Mouse (Mus musculus): ENCODE results near the gene Zscan21. TPM values are rescaled to one million over a fixed set of nuclear protein-coding genes. Genes with fewer than 3 reads are reported as not detected.

Gene Zscan21
- polyA plus RNA-seq, 1 experiment from 2014 or later: 20.0 TPM

GRCm38 (mm10) chr5:138088366-138088765, 28.3 kb upstream of the Zscan21 start:
- Histone ChIP-seq H3K4me3 (ENCODE audit: low read depth, low read length) (no peak overlapping the region), H3K4me2 (replicated peaks; ENCODE audit: low read depth) (no peak overlapping the region), H3K27me3 (ENCODE audit: control insufficient read depth, insufficient read depth, low read length) (no peaks in the 10 kb centered on the region), H3K9ac (ENCODE audit: low read length) (no peak overlapping the region), H3K36me3 (ENCODE audit: control insufficient read depth, insufficient read depth, low read length) (peaks cover 3% of the 10 kb centered on the region; the same call in 1 of the 2 replicates), H3K27ac (replicated peaks) (no peak overlapping the region), H3K4me1 (replicated peaks; ENCODE audit: control insufficient read depth, insufficient read depth) (no peaks in the 10 kb centered on the region), H3K9me3 (ENCODE audit: control insufficient read depth, low read length) (no peaks in the 10 kb centered on the region)
- no peak for DNase-seq (ENCODE audit: low spot score)
- no peak for ATAC-seq (ENCODE audit: low FRiP score, low TSS enrichment)
- WGBS: 56% methylated on average over 3 of the region's 3 CpGs
- TF ChIP-seq EP300 (optimal IDR thresholded peaks at IDR 0.05): no peak
- no peak for TF ChIP-seq CTCF (IDR thresholded peaks at IDR 0.05; ENCODE audit: low read depth)

DNA sequence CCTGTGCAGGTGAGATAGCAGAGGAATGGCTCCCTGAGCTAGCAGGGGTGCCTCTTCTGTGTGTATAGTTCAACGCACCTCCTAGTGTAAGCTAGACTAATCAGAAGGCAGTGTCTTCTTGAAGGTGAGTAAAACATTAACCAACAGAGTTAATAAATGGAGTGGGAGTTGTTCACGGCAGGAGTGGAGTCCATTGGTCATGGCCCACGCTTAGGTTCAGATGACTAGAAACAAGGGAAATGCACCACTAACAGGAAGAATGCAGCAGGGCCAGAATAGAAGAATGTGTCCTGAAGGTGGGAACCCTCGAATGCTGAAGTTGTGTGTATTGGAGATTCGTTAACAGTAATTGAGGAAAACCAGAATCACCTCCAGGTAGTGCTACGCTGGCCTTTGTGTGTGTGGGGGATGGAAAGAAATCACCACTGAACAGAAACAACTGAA, 27.6 kb upstream of the Zscan21 start:
- WGBS: 61% methylated on average over 6 of the region's 6 CpGs
- H3K27ac ChIP-seq (replicated peaks): no peak overlapping the region
- H3K9ac ChIP-seq (ENCODE audit: low read length): no peak overlapping the region
- no peaks in the 10 kb centered on the region for H3K27me3 ChIP-seq (ENCODE audit: control insufficient read depth, insufficient read depth, low read length)
- ATAC-seq (ENCODE audit: low FRiP score, low TSS enrichment) (peak; percentile 64), DNase-seq (ENCODE audit: low spot score) (peak; percentile 23)
- H3K4me2 ChIP-seq (replicated peaks; ENCODE audit: low read depth): 0 out of 2 replicates have a peak overlapping the region, but pooled peaks have one; percentile 5
- H3K4me1 ChIP-seq (replicated peaks; ENCODE audit: control insufficient read depth, insufficient read depth): no peaks in the 10 kb centered on the region
- TF ChIP-seq EP300 (optimal IDR thresholded peaks at IDR 0.05) (no peak), CTCF (IDR thresholded peaks at IDR 0.05; ENCODE audit: low read depth) (no peak)
- no peaks in the 10 kb centered on the region for H3K9me3 ChIP-seq (ENCODE audit: control insufficient read depth, low read length)
- H3K36me3 ChIP-seq (ENCODE audit: control insufficient read depth, insufficient read depth, low read length): peaks cover 5% of the 10 kb centered on the region
- no peak overlapping the region for H3K4me3 ChIP-seq (ENCODE audit: low read depth, low read length)

DNA sequence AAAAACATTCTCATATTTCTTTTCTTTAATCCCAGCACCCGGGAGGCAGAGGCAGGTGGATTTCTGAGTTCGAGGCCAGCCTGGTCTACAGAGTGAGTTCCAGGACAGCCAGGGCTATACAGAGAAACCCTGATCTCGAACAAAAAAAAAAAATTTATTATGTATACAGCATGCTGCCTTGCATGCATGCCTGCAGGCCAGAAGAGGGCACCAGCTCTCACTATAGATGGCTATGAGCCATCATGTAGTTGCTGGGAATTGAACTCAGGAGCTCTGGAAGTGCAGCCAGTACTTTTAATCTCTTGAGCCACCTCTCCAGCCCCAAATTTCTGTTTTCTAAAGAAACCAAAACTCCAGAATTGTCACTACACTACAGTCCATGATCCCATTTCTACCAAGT, 26.4 kb upstream of the Zscan21 start:
- no peak for ATAC-seq (ENCODE audit: low FRiP score, low TSS enrichment)
- no peak for DNase-seq (ENCODE audit: low spot score)
- H3K27me3 ChIP-seq (ENCODE audit: control insufficient read depth, insufficient read depth, low read length): no peaks in the 10 kb centered on the region
- no peak overlapping the region for H3K4me3 ChIP-seq (ENCODE audit: low read depth, low read length)
- H3K4me2 ChIP-seq (replicated peaks; ENCODE audit: low read depth): no peak overlapping the region
- 69% methylated on average over 3 of the region's 3 CpGs for WGBS
- TF ChIP-seq CTCF (IDR thresholded peaks at IDR 0.05; ENCODE audit: low read depth) (peak; percentile 69), EP300 (optimal IDR thresholded peaks at IDR 0.05) (no peak)
- H3K9ac ChIP-seq (ENCODE audit: low read length): no peak overlapping the region
- H3K27ac ChIP-seq (replicated peaks): no peak overlapping the region
- H3K9me3 ChIP-seq (ENCODE audit: control insufficient read depth, low read length): no peaks in the 10 kb centered on the region
- peaks cover 7% of the 10 kb centered on the region for H3K36me3 ChIP-seq (ENCODE audit: control insufficient read depth, insufficient read depth, low read length)
- H3K4me1 ChIP-seq (replicated peaks; ENCODE audit: control insufficient read depth, insufficient read depth): no peaks in the 10 kb centered on the region

DNA sequence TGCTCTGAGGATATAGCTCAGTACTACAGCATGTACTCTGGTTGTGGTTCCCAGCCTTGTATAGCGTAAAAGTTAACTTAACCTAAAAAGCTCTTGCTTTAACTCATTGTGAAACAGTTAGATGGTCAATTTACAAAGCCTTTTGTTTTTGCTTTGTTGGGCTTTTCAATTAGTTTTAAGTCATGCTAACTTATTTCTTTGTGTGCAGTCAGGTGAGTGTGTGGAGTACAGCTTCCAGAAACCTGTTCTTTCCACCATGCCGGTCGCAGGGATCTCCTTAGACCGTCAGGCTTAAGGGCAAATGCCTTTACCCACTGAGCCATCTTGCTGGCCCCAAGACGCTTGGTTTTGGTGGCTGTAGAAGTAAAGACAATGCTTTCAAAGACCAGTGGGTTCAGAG, 26.0 kb upstream of the Zscan21 start:
- DNase-seq (ENCODE audit: low spot score) (no peak), ATAC-seq (ENCODE audit: low FRiP score, low TSS enrichment) (no peak)
- H3K4me1 ChIP-seq (replicated peaks; ENCODE audit: control insufficient read depth, insufficient read depth): no peaks in the 10 kb centered on the region
- H3K4me3 ChIP-seq (ENCODE audit: low read depth, low read length): no peak overlapping the region
- no peaks in the 10 kb centered on the region for H3K27me3 ChIP-seq (ENCODE audit: control insufficient read depth, insufficient read depth, low read length)
- TF ChIP-seq CTCF (IDR thresholded peaks at IDR 0.05; ENCODE audit: low read depth): no peak
- no peak for TF ChIP-seq EP300 (optimal IDR thresholded peaks at IDR 0.05)
- no peak overlapping the region for H3K27ac ChIP-seq (replicated peaks)
- no peaks in the 10 kb centered on the region for H3K9me3 ChIP-seq (ENCODE audit: control insufficient read depth, low read length)
- H3K36me3 ChIP-seq (ENCODE audit: control insufficient read depth, insufficient read depth, low read length): peaks cover 7% of the 10 kb centered on the region
- H3K9ac ChIP-seq (ENCODE audit: low read length): no peak overlapping the region
- WGBS: 95% methylated on average over 5 of the region's 5 CpGs
- H3K4me2 ChIP-seq (replicated peaks; ENCODE audit: low read depth): no peak overlapping the region

GRCm38 (mm10) chr5:138092771-138093170, 23.9 kb upstream of the Zscan21 start:
- H3K9me3 ChIP-seq (ENCODE audit: control insufficient read depth, low read length): no peaks in the 10 kb centered on the region
- TF ChIP-seq EP300 (optimal IDR thresholded peaks at IDR 0.05): no peak
- no peak for TF ChIP-seq CTCF (IDR thresholded peaks at IDR 0.05; ENCODE audit: low read depth)
- WGBS: 92% methylated on average over 4 of the region's 4 CpGs
- H3K9ac ChIP-seq (ENCODE audit: low read length): no peak overlapping the region
- H3K4me2 ChIP-seq (replicated peaks; ENCODE audit: low read depth): no peak overlapping the region
- peaks cover 13% of the 10 kb centered on the region for H3K36me3 ChIP-seq (ENCODE audit: control insufficient read depth, insufficient read depth, low read length)
- H3K27ac ChIP-seq (replicated peaks): no peak overlapping the region
- no peak overlapping the region for H3K4me3 ChIP-seq (ENCODE audit: low read depth, low read length)
- no peak for ATAC-seq (ENCODE audit: low FRiP score, low TSS enrichment)
- no peaks in the 10 kb centered on the region for H3K27me3 ChIP-seq (ENCODE audit: control insufficient read depth, insufficient read depth, low read length)
- H3K4me1 ChIP-seq (replicated peaks; ENCODE audit: control insufficient read depth, insufficient read depth): no peaks in the 10 kb centered on the region
- DNase-seq (ENCODE audit: low spot score): no peak

DNA sequence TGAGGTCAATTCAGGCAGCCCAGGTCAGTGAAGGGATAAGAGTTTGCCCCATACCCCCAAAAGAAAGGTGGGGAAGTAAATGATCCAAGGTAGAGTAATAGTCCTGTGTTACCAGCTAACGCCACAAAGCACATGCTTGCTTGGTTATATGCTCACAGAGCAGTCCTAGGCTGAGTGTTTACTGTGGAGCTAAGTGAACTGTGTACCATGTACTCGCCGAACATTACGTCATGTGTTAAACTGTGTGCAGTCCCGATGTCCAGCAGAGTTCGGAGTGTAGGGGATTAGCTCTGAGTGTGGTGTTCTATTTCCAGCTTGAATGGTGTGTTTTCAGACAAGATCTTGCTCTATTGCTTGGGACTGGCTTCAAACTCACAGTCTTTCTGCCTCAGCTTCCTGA, 22.2 kb upstream of the Zscan21 start:
- H3K36me3 ChIP-seq (ENCODE audit: control insufficient read depth, insufficient read depth, low read length): peaks cover 16% of the 10 kb centered on the region

More for the DNA sequence above, 22.2 kb upstream of the Zscan21 start:
- ATAC-seq (ENCODE audit: low FRiP score, low TSS enrichment): peak; percentile 47; the same call in 1 of the 2 replicates
- Histone ChIP-seq H3K27me3 (ENCODE audit: control insufficient read depth, insufficient read depth, low read length) (no peaks in the 10 kb centered on the region), H3K4me2 (replicated peaks; ENCODE audit: low read depth) (no peak overlapping the region), H3K4me3 (ENCODE audit: low read depth, low read length) (no peak overlapping the region), H3K9me3 (ENCODE audit: control insufficient read depth, low read length) (no peaks in the 10 kb centered on the region), H3K27ac (replicated peaks) (no peak overlapping the region), H3K4me1 (replicated peaks; ENCODE audit: control insufficient read depth, insufficient read depth) (no peaks in the 10 kb centered on the region), H3K9ac (ENCODE audit: low read length) (no peak overlapping the region)
- TF ChIP-seq CTCF (IDR thresholded peaks at IDR 0.05; ENCODE audit: low read depth) (no peak), EP300 (optimal IDR thresholded peaks at IDR 0.05) (no peak)
- DNase-seq (ENCODE audit: low spot score): no peak
- 93% methylated on average over 6 of the region's 6 CpGs for WGBS

All from stomach, postnatal 0 days (tissue).